Mouse (Mus musculus): ENCODE data around the gene Gngt2.

DNA sequence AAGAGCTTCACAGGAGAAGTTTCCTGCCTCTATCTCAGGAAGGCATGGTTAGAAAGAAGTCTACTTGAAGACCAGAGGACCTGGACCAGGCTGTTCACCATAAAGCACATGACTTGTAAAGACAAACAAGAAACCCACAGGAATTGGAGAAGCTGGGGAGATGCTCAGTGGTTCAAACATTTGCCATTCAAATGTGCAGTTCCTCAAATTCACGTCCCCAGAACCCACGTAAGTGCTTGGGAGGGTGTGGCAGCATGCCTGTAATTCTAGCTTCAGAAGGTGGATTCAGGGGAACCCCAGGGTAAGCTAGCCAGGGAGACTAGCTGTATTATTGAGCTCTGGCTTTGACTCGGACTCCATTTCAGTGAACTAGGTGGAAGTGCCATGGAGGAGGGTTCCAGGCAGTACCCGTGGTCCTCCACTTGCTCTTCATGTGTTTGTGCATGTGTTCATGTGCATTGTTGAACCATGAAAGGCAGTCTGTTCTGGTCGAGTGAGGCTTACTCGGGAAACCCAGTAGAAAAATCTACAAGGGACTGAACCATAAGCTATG lies 33.0 kb downstream of the Gngt2 start:
- no peak for TF ChIP-seq CTCF (IDR thresholded peaks at IDR 0.05; ENCODE audit: low read depth)
- no peak for TF ChIP-seq EP300 (IDR thresholded peaks at IDR 0.05; ENCODE audit: low read depth)

Data from liver, postnatal 0 days (tissue).